Mouse (Mus musculus): ENCODE measurements around the gene Vmn1r7. TPM values are rescaled to one million over a fixed set of nuclear protein-coding genes. Genes with fewer than 3 reads are reported as not detected.

The Vmn1r7 gene
- total and polyA plus RNA-seq, 3 experiments: not detected

- Histone ChIP-seq H3K4me3 (ENCODE audit: control insufficient read depth in 1 of 2, insufficient read depth in 1 of 2, low read depth in 2 of 2, low read length in 2 of 2) (no peak within 1 kb of the TSS), H3K36me3 (ENCODE audit: control insufficient read depth in 1 of 2, insufficient read depth in 2 of 2, low read length in 2 of 2) (no peaks in the 10 kb centered on the region), H3K79me2 (ENCODE audit: control insufficient read depth, insufficient read depth, low read length, poor library complexity) (no peaks in the 10 kb centered on the region), H3K9ac (ENCODE audit: control insufficient read depth, low read depth, low read length, poor library complexity, severe bottlenecking) (no peak within 1 kb of the TSS), H3K9me3 (replicated peaks; ENCODE audit: insufficient read depth, low read length) (no peaks in the 10 kb centered on the region), H3K4me1 (ENCODE audit: control insufficient read depth in 1 of 2, insufficient read depth in 2 of 2, low read length in 2 of 2) (no peaks in the 10 kb centered on the region), H3K27ac (ENCODE audit: control insufficient read depth, low read depth, low read length) (no peak within 1 kb of the TSS), H3K27me3 (ENCODE audit: control insufficient read depth in 1 of 2, insufficient read depth in 2 of 2, low read length in 2 of 2) (no peaks in the 10 kb centered on the region; a peak in 1 of 4 replicates)
- DNase-seq (ENCODE audit: low read depth, low spot score): no peak
- TF ChIP-seq ZKSCAN1 (IDR thresholded peaks at IDR 0.05; ENCODE audit: low read depth, low read length) (no peak), MEF2A (IDR thresholded peaks at IDR 0.05; ENCODE audit: extremely low read depth, insufficient replicate concordance, low read depth, low read length, poor library complexity, severe bottlenecking) (no peak), GABPA (IDR thresholded peaks at IDR 0.05; ENCODE audit: low read depth, low read length) (no peak), USF2 (IDR thresholded peaks at IDR 0.05; ENCODE audit: borderline replicate concordance in 1 of 2, insufficient read depth in 1 of 2, low read depth in 1 of 2, low read length in 2 of 2) (no peak), EP300 (IDR thresholded peaks at IDR 0.05; ENCODE audit: low read depth in 1 of 2, low read length in 2 of 2) (no peak), TCF12 (IDR thresholded peaks at IDR 0.05; ENCODE audit: low read depth, low read length) (no peak), BHLHE40 (IDR thresholded peaks at IDR 0.05; ENCODE audit: borderline replicate concordance, low read depth, low read length) (no peak), ETS1 (IDR thresholded peaks at IDR 0.05; ENCODE audit: low read depth, low read length) (no peak), ZC3H11A (IDR thresholded peaks at IDR 0.05; ENCODE audit: low read depth, low read length) (no peak), TBP (IDR thresholded peaks at IDR 0.05; ENCODE audit: low read depth, low read length) (no peak)
Measured at GRCm38 (mm10) chr6:56996943-56997342, 28.2 kb downstream of the Vmn1r7 start, which contains the start of gene Vmn1r6. Vmn1r6 (plus strand) TSS chr6:56997243.

Other genes with a start within 250 kb of the Vmn1r7 start
- 26.0 and 28.2 TPM in 2 replicates for gene Kbtbd2, start 227.5 kb downstream of the Vmn1r7 start, total RNA-seq (2012; rRNA removed)
- gene Kbtbd2, start 227.5 kb downstream of the Vmn1r7 start, polyA plus RNA-seq (2012; ENCODE audit: insufficient read depth in 1 of 2, insufficient read length in 2 of 2, low read depth in 1 of 2, low replicate concordance in 2 of 2, missing spikeins in 1 of 2): 10 to 100 TPM; 13.2 to 50.7 TPM
- 2.5 and 3.0 TPM in 2 replicates for gene Fkbp9, start 193.3 kb downstream of the Vmn1r7 start, total RNA-seq (2012; rRNA removed)
- 10 to 100 TPM in 1 of 2 experiments, not detected in 1; 19.5 TPM for gene Fkbp9, start 193.3 kb downstream of the Vmn1r7 start, polyA plus RNA-seq (2012; ENCODE audit: insufficient read depth in 1 of 2, insufficient read length in 2 of 2, low read depth in 1 of 2, low replicate concordance in 2 of 2, missing spikeins in 1 of 2)
- gene Nt5c3, start 101.4 kb downstream of the Vmn1r7 start, total RNA-seq (2012; rRNA removed): 59.2 and 65.0 TPM in 2 replicates
- gene Nt5c3, start 101.4 kb downstream of the Vmn1r7 start, polyA plus RNA-seq (2012; ENCODE audit: insufficient read depth in 1 of 2, insufficient read length in 2 of 2, low read depth in 1 of 2, low replicate concordance in 2 of 2, missing spikeins in 1 of 2): 10 to 100 TPM in 1 of 2 experiments, not detected in 1; 71.1 TPM
- 0.26 and 0.27 TPM in 2 replicates for gene Vmn1r4, start 101.3 kb downstream of the Vmn1r7 start, total RNA-seq (2012; rRNA removed)
- gene Vmn1r4, start 101.3 kb downstream of the Vmn1r7 start, polyA plus RNA-seq (2012; ENCODE audit: insufficient read depth in 1 of 2, insufficient read length in 2 of 2, low read depth in 1 of 2, low replicate concordance in 2 of 2, missing spikeins in 1 of 2): under 1 TPM in 1 of 2 experiments, not detected in 1; 0.21 TPM
- not detected in 2 replicates for gene Vmn1r5, start 55.1 kb downstream of the Vmn1r7 start, total RNA-seq (2012; rRNA removed)
- gene Vmn1r5, start 55.1 kb downstream of the Vmn1r7 start, polyA plus RNA-seq (2012; ENCODE audit: insufficient read depth in 1 of 2, insufficient read length in 2 of 2, low read depth in 1 of 2, low replicate concordance in 2 of 2, missing spikeins in 1 of 2): not detected
- gene Vmn1r6, start 28.1 kb downstream of the Vmn1r7 start, total RNA-seq (2012; rRNA removed): not detected in 2 replicates
- under 1 TPM in 1 of 2 experiments, not detected in 1; 0.01 TPM for gene Vmn1r6, start 28.1 kb downstream of the Vmn1r7 start, polyA plus RNA-seq (2012; ENCODE audit: insufficient read depth in 1 of 2, insufficient read length in 2 of 2, low read depth in 1 of 2, low replicate concordance in 2 of 2, missing spikeins in 1 of 2)
- gene Vmn1r8, start 7.0 kb upstream of the Vmn1r7 start, total RNA-seq (2012; rRNA removed): not detected in 2 replicates
- gene Vmn1r8, start 7.0 kb upstream of the Vmn1r7 start, polyA plus RNA-seq (2012; ENCODE audit: insufficient read depth in 1 of 2, insufficient read length in 2 of 2, low read depth in 1 of 2, low replicate concordance in 2 of 2, missing spikeins in 1 of 2): not detected
- gene Vmn1r9, start 41.5 kb upstream of the Vmn1r7 start, total RNA-seq (2012; rRNA removed): not detected in 2 replicates
- gene Vmn1r9, start 41.5 kb upstream of the Vmn1r7 start, polyA plus RNA-seq (2012; ENCODE audit: insufficient read depth in 1 of 2, insufficient read length in 2 of 2, low read depth in 1 of 2, low replicate concordance in 2 of 2, missing spikeins in 1 of 2): not detected
- not detected in 2 replicates for gene Vmn1r10, start 84.1 kb upstream of the Vmn1r7 start, total RNA-seq (2012; rRNA removed)
- gene Vmn1r10, start 84.1 kb upstream of the Vmn1r7 start, polyA plus RNA-seq (2012; ENCODE audit: insufficient read depth in 1 of 2, insufficient read length in 2 of 2, low read depth in 1 of 2, low replicate concordance in 2 of 2, missing spikeins in 1 of 2): not detected
- gene Vmn1r11, start 108.1 kb upstream of the Vmn1r7 start, total RNA-seq (2012; rRNA removed): not detected in 2 replicates
- gene Vmn1r11, start 108.1 kb upstream of the Vmn1r7 start, polyA plus RNA-seq (2012; ENCODE audit: insufficient read depth in 1 of 2, insufficient read length in 2 of 2, low read depth in 1 of 2, low replicate concordance in 2 of 2, missing spikeins in 1 of 2): not detected
- gene Vmn1r12, start 131.6 kb upstream of the Vmn1r7 start, total RNA-seq (2012; rRNA removed): not detected in 2 replicates
- not detected for gene Vmn1r12, start 131.6 kb upstream of the Vmn1r7 start, polyA plus RNA-seq (2012; ENCODE audit: insufficient read depth in 1 of 2, insufficient read length in 2 of 2, low read depth in 1 of 2, low replicate concordance in 2 of 2, missing spikeins in 1 of 2)
- not detected in 2 replicates for gene Vmn1r13, start 178.0 kb upstream of the Vmn1r7 start, total RNA-seq (2012; rRNA removed)
- under 1 TPM in 1 of 2 experiments, not detected in 1; 0.06 TPM for gene Vmn1r13, start 178.0 kb upstream of the Vmn1r7 start, polyA plus RNA-seq (2012; ENCODE audit: insufficient read depth in 1 of 2, insufficient read length in 2 of 2, low read depth in 1 of 2, low replicate concordance in 2 of 2, missing spikeins in 1 of 2)
- not detected in 2 replicates for gene Vmn1r14, start 206.4 kb upstream of the Vmn1r7 start, total RNA-seq (2012; rRNA removed)
- gene Vmn1r14, start 206.4 kb upstream of the Vmn1r7 start, polyA plus RNA-seq (2012; ENCODE audit: insufficient read depth in 1 of 2, insufficient read length in 2 of 2, low read depth in 1 of 2, low replicate concordance in 2 of 2, missing spikeins in 1 of 2): not detected
- gene Vmn1r15, start 232.6 kb upstream of the Vmn1r7 start, total RNA-seq (2012; rRNA removed): not detected in 2 replicates
- gene Vmn1r15, start 232.6 kb upstream of the Vmn1r7 start, polyA plus RNA-seq (2012; ENCODE audit: insufficient read depth in 1 of 2, insufficient read length in 2 of 2, low read depth in 1 of 2, low replicate concordance in 2 of 2, missing spikeins in 1 of 2): under 1 TPM in 1 of 2 experiments, not detected in 1; 0.77 TPM